Mouse (Mus musculus): ENCODE measurements around the gene Ccin. TPM values are rescaled to one million over a fixed set of nuclear protein-coding genes. Genes with fewer than 3 reads are reported as not detected.

Gene Ccin
- total RNA-seq, 2 experiments from 2014 or later: 0.26 to 0.47 TPM

DNA sequence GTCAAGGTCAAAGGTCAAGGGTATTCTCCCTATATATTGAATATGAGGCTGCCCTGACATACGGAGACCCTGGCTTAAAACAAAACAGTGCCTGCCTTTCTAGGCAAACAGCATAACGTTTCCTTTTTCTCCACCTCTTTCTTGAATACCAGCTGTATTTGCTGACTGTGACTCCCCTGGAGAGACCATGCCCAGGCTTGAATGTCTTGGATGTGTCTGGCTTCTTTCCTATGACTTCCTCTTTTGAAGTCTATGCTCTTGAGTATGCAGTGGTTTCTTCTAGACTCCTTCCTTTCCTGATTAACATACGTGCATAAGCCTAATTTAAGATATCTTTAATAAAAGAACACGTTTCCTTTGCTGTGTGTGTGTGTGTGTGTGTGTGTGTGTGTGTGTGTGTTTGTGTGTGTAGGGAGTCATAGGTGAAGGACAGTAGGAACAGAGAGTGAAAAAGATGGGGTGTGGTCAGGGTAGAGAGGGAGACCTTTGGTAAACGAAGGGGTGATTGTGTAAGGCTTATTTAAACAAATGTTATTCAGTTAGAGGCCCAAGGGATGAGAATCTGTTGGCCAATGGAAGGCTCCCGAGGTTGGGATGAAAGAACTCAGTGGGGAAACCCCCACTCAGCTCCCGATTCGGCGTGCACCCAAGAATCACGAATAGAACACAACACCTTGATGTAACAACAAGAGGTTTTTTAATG lies 8.2 kb upstream of the Ccin start:
- DNase-seq: no peak

DNA sequence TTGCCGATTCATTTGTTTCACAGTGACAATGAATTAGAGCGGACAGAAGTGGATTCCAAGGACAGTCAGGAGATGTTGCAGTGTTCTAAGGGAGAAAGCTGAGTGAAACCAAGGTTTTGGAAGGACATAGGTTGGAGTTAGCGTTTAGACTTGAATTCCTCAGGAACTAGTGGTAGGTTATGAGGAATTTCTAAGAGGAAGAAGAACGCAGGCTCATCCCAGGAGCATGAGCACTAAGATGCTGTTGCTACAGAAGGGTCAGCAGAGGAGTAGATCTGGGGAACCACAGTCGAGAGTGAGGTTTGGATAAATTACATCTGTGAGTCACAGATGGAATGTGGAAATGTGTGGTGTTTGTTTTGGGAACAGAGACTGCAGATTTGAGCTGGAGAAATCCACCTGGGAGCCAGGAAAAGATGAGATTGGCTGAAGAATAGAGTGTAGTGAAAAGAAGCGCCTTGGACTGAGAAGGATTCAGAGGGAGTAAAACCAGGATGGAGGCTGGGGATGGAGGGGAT lies 7.0 kb upstream of the Ccin start:
- no peak for DNase-seq

DNA sequence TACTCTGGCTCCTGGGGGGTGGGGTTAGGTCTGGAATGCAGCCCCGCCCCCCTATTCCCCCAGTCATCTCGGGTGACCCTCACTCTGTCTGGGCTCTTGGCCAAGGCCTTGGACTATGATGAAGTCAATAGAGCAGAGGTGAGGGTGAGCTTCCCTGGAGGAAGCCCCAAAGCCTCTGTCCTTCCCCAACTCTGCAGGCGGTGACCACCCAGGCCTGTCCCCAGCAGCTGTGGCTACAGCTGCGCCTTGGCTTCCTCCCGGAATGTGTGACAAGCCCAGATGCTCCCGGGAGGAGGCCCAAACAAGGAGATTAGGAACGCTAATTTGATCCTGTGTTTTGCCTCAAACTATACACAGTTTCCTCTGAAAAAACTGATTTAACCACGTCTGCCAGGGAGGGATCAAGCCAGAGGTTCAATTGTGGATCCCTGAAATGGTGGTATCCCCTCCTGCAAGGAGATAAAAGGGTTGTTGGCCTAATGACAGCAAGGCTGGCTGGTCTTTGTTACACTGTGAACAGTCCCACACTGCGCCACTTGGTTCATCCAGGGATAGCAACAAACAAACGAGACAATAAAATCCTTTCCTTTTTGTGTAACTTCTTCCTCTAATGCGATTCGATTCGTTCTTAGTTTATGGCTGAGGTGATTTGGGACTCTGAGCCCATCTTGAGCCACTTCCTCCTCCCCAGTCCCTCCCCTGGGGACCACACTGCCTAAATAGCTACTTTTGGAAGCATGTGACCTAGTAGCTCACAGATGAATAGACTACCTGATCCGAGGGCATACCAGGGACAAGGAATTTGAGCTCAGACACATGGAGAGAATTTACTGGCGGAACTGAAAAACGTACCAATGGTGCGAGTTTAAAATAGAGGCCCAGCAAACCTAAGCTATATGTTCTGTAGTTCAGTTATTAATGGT lies 4.5 kb upstream of the Ccin start:
- DNase-seq: peak; percentile 70

DNA sequence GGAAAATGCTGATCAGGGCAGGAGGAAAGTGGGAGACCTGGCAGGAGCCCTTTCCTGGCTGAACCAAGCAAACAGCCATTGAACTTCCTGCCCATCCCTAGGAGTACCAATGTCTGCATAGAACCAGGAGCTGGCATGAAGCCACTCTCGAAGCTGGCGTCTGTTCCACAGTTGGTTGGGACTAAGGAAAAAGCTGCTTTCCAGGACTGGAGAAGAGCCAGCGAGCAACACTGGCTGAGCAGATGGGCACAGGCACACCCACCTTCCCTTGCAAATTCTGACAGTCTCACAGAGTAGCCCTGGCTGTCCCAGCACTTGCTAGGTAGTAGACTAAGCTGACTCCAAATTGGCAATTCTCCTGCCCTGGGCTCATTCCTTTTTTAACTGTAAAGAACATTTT lies 3.5 kb upstream of the Ccin start:
- peak; percentile 64 for DNase-seq

DNA sequence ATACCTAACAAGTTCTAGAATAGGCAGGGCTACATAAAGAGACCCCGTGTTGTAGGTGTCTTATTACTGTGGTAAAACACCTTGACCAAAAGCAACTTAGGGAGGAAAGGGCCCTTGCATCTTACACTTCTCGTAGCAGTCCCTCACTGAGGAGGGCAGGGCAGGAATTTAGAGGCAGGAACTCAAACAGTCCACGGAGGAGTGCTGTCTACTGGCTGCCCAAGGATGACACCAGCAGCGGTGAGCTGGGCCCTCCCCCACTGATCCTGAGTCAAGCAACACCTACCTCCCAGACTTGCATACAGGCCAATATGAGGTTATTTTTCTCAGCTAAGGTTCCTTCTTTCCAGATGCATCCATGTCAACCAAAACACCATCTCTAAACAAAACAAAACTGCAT lies 3.0 kb upstream of the Ccin start:
- no peak for DNase-seq

DNA sequence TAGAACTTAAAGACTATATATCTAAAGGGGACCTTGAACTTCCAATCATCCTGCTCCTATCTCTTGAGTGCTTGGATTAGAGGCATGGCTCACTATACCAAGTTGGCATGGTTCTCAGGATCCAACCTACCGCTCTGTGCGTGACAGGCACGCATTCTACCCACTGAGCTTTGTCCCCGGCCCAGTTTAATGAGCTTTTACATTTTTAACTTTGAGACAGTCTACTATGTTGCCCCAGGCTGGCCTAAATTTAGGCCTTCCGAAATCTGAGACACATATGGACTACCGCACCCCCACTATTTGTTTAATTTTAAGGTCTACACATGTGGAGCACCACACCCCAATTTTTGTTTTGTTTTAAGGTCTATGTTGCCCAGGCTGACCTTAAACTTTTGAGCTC lies 2.4 kb upstream of the Ccin start:
- DNase-seq: no peak

DNA sequence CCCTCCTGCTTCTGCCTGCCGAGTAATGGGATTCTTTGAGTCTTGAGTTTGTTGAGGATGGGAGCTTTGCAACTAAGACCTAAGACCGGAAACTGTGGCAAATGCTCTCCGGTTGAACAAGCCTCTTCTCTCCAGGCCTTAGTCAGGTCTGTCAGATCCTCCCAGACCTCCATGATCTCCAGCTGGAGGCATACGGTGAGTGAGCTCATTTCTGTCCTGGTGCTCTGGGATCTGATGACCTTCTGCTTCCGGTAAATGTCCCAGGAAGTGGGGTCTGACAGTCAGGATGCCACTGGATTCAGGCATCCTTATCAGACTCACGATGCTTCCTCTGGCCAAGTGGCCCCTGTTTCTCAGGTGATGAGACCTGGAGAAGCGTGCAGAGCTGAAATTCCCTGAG lies 2.0 kb upstream of the Ccin start:
- DNase-seq: no peak

DNA sequence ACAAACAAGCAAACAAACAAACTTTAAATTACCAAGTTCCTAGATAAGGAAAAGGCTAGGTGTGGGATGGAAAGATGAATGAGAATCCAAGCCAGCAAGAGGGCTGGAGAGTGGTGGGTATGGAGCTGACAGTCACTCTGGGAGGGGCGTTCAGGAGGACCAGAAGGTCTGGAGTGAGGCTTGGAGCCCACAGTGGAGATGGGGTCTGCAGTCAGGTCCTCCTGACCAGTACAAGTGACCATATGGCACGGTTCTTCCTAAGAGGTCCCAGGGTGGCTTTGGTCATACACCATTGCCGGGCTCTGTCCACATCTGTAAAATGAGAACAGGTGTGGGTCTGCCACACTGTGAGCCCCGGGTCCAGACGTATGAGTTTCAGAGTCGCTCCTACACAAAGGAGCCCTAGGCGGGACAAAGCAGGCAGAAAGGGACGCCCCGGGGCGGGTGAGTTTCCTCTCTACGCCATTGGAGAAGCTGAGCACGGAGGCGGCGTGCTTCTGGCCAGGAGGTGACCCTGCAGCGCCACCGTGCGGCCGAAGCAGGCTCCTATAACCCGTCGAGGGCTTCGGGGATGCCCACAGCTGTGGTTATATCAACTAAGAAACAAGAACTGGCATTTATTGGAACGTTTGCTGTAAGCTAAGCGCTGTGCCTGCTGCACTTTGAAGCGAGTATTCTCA lies 1.1 kb upstream of the Ccin start:
- DNase-seq: peak; percentile 98

DNA sequence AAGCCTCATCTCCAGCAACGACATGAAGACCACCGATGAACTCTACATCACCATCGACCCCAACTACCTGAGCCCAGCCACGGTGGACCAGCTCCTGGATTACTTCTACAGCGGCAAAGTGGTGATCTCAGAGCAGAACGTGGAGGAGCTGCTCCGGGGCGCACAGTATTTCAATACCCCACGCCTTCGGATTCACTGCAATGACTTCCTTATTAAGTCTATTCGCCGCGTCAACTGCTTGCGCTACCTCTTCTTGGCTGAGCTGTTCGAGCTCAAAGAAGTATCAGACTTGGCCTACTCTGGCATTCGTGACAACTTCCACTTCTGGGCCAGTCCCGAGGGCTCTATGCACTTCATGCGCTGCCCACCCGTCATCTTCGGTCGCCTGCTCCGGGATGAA lies 473 bp downstream of the Ccin start:
- DNase-seq: no peak

DNA sequence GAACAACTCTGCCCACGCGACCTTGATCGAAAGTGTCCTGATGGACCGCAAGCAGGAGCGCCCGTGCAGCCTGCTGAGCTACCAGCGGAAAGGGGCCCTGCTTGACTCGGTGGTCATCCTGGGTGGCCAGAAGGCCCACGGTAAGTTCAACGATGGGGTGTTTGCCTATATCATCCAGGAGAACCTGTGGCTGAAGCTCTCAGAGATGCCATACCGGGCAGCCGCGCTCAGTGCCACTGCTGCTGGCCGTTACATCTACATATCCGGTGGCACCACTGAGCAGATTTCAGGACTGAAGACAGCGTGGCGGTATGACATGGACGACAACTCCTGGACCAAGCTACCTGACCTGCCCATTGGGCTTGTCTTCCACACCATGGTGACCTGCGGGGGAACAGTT lies 1.0 kb downstream of the Ccin start:
- DNase-seq: no peak

DNA sequence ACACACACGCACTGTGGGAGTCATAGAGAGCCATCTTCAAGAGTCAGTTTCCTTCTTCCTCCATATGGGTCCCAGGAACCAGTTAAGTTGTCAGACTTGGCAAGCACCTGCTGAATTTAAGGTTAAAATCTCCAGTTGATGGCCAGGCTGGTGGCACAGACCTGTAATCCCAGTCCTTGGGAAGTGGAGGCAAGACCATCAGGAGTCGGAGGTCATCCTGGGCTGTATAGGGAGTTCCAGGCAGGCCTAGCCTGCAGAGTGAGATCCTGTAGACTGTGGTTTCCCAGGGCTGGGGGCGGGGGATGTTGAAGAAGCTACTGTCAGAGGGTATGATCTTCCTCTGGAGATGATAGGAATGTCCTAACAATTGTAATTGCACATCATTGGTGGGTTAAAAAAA lies 5.7 kb downstream of the Ccin start:
- DNase-seq: no peak

DNA sequence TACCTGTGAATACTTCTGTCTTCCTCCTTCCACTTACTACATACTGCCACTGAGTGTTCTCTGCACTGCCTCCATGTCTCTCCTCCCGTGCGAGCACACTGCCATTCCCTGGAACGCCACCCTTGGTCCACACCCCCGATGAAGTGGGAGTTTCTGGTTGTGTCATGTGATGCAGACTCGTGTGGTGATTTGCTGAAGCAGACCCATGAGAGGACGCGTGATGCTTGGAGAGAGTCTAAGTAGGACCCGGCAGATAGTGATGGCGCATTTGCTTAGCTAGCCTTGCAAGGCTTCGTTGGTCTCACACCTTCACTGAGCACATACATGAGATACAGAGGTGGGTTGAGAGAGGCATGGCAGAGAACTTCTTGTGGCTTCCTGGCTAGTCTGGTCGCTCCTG lies 9.8 kb downstream of the Ccin start:
- DNase-seq: no peak

DNA sequence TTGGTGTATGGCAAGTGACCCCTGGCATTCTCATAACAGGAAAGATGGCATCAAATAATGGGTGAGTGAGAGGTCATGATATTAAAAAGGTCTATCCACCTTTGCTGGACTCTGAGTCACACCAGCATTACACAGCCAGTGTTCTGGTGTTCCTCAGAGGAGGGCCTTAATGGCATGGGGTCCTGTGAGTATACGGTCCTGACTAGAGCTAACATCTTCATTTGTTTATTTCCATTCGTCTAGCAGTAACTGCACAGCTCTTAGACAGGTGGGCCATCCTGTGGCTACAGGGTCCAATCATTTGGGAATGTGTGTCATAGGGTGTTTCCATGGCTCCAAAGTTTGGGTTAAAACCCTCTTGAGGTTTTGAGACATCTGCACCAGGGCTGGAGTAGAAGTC lies 11.1 kb downstream of the Ccin start:
- no peak for DNase-seq

DNA sequence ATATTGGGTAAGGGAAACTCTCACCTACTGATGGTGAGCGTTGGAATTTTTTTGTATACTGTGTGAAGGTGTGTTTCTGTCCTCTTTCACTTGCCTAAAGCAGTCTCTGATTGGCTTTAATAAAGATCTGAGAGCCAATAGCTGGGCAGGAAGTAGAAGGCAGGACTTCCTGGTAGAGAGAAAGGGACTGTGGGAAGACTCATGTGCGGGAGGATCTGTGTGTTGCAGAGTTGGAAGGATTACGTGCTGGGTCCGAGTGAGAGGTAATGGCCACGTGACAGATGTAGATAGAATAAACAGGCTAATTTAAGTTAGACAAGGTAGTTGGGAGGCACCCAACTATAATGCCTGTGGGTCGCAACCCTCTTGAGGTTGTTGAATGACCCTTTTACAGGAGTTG lies 20.3 kb downstream of the Ccin start:
- DNase-seq: no peak

DNA sequence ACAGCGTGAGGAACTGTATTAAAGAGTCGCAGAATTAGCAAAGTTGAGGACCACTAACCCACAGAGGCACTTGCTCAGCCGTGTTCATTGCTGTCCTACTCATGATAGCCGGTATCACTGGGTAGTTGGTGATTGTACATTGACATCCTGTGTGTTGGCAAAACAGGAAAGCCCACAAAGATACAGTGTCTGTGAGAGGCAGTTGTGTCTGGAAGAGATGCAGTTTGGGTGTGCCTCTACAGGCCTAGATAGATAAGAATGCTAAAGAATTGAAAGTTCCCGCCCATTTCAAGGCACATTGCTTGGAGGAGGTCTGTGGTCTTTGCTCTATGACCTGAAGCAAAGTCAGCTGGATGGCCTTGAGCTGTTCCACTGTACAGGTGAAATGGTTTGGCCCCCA lies 20.8 kb downstream of the Ccin start, which contains the start of gene Clta:
Clta (plus strand) TSS at position 327 of the 400 bp plus-strand sequence.
- DNase-seq: no peak

DNA sequence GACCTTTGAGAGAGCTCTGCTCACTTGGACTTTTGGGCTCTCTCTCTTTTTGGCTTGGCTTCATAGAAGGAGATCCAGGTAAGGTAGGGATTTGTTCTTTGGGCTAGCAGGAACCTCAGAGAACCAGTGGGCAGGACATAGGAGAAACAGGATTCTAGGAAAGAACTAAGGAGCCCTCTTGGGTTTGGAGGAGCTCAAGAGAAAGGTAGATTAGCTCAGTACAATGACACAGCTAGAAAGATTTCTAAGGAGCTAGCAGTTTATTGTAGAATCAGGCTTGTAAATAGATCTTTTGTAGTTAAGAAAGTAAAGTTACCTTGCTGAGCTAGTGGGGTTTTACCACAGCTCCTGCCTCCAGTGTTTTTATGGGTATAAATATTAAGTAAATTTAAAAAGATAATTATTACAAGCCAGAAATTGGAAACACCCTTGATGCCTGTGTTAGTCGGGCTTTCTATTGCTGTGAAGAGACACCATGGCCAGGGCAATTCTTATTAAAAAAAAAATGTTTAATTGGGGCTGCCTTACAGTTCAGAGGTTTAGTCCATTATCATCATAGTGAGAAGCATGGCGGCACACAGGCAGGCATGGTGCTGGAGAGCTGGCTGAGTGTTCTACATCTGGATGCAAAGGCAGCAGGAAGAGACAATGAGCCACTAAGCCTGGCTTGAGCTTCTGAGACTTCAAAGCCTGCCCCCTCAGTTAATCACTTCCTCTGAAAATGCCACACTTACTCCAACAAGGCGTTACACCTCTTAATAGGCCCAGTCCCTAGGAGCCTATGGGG lies 21.5 kb downstream of the Ccin start:
- no peak for DNase-seq

DNA sequence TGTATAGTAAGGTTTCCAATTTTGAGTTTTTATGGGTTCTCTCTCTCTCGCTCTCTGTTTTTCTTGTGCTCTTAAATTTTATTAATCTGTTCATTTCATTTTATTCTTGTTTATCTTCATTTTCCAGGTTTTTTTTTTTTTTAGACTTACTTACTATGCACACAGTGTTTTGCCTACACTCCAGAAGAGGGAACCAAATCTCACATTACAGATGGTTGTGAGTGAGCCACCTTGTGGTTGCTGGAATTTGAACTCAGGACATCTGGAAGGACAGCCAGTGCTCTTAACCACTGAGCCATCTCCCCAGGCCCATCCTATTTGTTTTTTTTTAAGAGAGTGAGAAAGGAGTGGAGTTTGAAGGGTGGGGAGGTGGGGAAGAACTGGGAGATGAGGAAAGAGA lies 26.9 kb downstream of the Ccin start:
- DNase-seq: no peak

DNA sequence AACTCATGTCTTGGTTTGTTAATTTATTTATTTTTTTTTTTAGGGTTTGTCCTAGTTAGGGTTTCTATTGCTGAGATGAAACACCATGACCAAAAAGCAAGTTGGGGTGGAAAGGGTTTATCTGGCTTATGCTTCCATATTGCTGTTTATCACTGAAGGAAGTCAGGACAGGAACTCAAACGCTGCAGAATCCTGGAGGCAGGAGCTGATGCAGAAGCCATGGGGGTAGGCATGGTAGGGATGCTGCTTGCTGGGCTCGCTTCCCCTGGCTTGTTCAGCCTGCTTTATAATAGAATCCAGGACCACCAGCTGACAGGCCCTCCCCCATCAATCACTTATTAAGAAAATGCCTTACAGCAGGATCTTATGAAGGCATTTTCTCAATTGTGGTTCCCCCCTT lies 27.6 kb downstream of the Ccin start:
- DNase-seq: no peak

DNA sequence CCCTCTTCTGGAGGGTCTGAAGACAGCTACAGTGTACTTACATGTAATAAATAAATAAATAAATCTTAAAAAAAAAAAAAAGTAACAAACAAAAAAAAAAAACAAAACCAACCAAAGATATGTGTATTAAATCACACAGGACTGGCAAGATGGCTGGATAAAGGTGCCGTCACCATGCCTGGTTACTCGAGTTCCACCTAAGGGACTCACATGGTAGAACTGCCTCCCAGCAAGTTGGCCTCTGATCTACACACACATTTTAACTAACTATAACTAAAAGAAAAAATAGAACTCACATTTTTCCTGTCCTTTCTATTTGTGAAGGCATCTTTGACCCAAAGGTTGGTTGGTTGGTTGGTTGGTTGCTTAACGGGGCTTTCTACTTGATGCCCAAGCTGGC lies 28.5 kb downstream of the Ccin start:
- no peak for DNase-seq

DNA sequence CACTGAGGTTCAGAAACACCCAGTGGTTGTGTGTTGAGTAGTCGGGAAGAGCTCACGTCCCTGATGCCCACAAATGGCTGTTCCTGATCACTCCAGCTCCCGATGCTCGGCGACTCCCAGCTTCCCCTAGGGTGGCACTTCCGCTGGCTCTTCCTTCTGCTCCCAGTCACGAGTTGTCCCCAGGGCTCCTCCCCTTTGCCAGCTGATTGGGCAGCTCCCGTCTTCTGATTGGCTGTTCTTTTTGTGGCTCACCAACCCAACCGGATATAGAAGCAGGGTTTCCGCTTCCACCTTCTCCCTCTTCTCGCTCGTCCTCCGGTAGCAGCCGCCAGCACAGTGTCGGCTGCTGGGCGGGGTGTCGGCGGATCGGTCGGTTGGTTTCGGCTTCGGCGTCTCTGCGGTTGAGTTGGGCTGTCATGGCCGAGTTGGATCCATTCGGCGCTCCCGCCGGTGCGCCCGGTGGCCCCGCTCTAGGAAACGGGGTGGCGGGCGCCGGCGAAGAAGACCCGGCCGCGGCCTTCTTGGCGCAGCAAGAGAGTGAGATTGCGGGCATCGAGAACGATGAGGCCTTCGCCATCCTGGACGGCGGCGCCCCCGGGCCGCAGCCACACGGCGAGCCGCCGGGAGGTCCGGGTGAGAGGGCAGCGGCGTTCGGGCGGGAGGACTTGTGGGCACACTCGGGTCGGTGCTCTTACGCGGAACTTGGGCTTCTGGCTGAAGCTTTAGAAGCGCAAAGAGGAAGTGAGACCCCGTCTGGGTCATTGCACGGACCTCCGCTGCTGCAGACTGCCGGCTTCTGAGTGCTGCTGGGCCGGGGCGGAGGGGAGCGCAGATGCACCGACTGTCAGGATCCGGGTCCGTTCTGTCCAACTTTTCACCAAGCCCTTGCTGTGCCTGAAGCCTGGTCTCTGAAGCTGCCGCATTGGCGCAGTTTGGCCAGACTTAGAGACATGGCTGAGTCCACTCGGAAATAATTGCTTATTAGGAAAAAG lies 29.4 kb downstream of the Ccin start:
- DNase-seq: peak; percentile 92

Measured in heart, postnatal 4 days (tissue).